Mouse (Mus musculus): ENCODE data around the gene Rnf135. TPM values are rescaled to one million over a fixed set of nuclear protein-coding genes. Genes with fewer than 3 reads are reported as not detected.

Rnf135 gene
- polyA plus RNA-seq, 1 experiment from 2014 or later: 10.1 TPM

GRCm38 (mm10) chr11:80155961-80156360 lies 27.7 kb upstream of the Rnf135 start:
- Histone ChIP-seq H3K4me2 (ENCODE audit: low read depth, low read length) (no peak overlapping the region), H3K27ac (ENCODE audit: low read length) (no peak overlapping the region), H3K9me3 (ENCODE audit: control insufficient read depth, low read length) (no peaks in the 10 kb centered on the region), H3K4me3 (ENCODE audit: low read length) (no peak overlapping the region), H3K27me3 (ENCODE audit: control insufficient read depth, insufficient read depth, low read depth, low read length) (peaks cover 27% of the 10 kb centered on the region), H3K4me1 (replicated peaks; ENCODE audit: control insufficient read depth, insufficient read depth, low read length) (0 out of 2 replicates have a peak, but pooled peaks cover 2% of the 10 kb centered on the region), H3K9ac (ENCODE audit: low read length) (no peak overlapping the region), H3K36me3 (ENCODE audit: control insufficient read depth, insufficient read depth, low read length) (no peaks in the 10 kb centered on the region)
- ATAC-seq (ENCODE audit: low read depth): no peak
- WGBS: 74% methylated on average over 4 of the region's 4 CpGs

GRCm38 (mm10) chr11:80156841-80157240 lies 26.8 kb upstream of the Rnf135 start:
- Histone ChIP-seq H3K27me3 (ENCODE audit: control insufficient read depth, insufficient read depth, low read depth, low read length) (peaks cover 27% of the 10 kb centered on the region), H3K4me1 (replicated peaks; ENCODE audit: control insufficient read depth, insufficient read depth, low read length) (0 out of 2 replicates have a peak, but pooled peaks cover 2% of the 10 kb centered on the region), H3K4me3 (ENCODE audit: low read length) (no peak overlapping the region), H3K4me2 (ENCODE audit: low read depth, low read length) (no peak overlapping the region), H3K9me3 (ENCODE audit: control insufficient read depth, low read length) (no peaks in the 10 kb centered on the region), H3K9ac (ENCODE audit: low read length) (no peak overlapping the region), H3K27ac (ENCODE audit: low read length) (no peak overlapping the region), H3K36me3 (ENCODE audit: control insufficient read depth, insufficient read depth, low read length) (no peaks in the 10 kb centered on the region)
- ATAC-seq (ENCODE audit: low read depth): no peak
- 73% methylated on average over 4 of the region's 4 CpGs for WGBS

GRCm38 (mm10) chr11:80159018-80159417 lies 24.6 kb upstream of the Rnf135 start:
- Histone ChIP-seq H3K27ac (ENCODE audit: low read length) (no peak overlapping the region), H3K36me3 (ENCODE audit: control insufficient read depth, insufficient read depth, low read length) (no peaks in the 10 kb centered on the region), H3K4me2 (ENCODE audit: low read depth, low read length) (no peak overlapping the region), H3K4me3 (ENCODE audit: low read length) (no peak overlapping the region), H3K9me3 (ENCODE audit: control insufficient read depth, low read length) (no peaks in the 10 kb centered on the region), H3K9ac (ENCODE audit: low read length) (no peak overlapping the region), H3K4me1 (replicated peaks; ENCODE audit: control insufficient read depth, insufficient read depth, low read length) (no peaks in the 10 kb centered on the region), H3K27me3 (ENCODE audit: control insufficient read depth, insufficient read depth, low read depth, low read length) (peaks cover 19% of the 10 kb centered on the region)
- ATAC-seq (ENCODE audit: low read depth): no peak
- WGBS: 70% methylated on average over 7 of the region's 7 CpGs

- no peaks in the 10 kb centered on the region for H3K4me1 ChIP-seq (replicated peaks; ENCODE audit: control insufficient read depth, insufficient read depth, low read length)
- no peak overlapping the region for H3K4me3 ChIP-seq (ENCODE audit: low read length)
- WGBS: 69% methylated on average over 4 of the region's 4 CpGs
- peaks cover under 1% of the 10 kb centered on the region; the same call in 1 of the 2 replicates for H3K27me3 ChIP-seq (ENCODE audit: control insufficient read depth, insufficient read depth, low read depth, low read length)
- no peak overlapping the region for H3K9ac ChIP-seq (ENCODE audit: low read length)
- no peaks in the 10 kb centered on the region for H3K9me3 ChIP-seq (ENCODE audit: control insufficient read depth, low read length)
- no peak overlapping the region for H3K4me2 ChIP-seq (ENCODE audit: low read depth, low read length)
- no peak overlapping the region for H3K27ac ChIP-seq (ENCODE audit: low read length)
- H3K36me3 ChIP-seq (ENCODE audit: control insufficient read depth, insufficient read depth, low read length): no peaks in the 10 kb centered on the region
- no peak for ATAC-seq (ENCODE audit: low read depth)
These were observed 22.6 kb upstream of the Rnf135 start for GRCm38 (mm10) chr11:80161041-80161440.

- no peak overlapping the region for H3K9ac ChIP-seq (ENCODE audit: low read length)
- WGBS: 70% methylated on average over 7 of the region's 7 CpGs
- H3K36me3 ChIP-seq (ENCODE audit: control insufficient read depth, insufficient read depth, low read length): no peaks in the 10 kb centered on the region
- H3K4me1 ChIP-seq (replicated peaks; ENCODE audit: control insufficient read depth, insufficient read depth, low read length): no peaks in the 10 kb centered on the region
- H3K4me2 ChIP-seq (ENCODE audit: low read depth, low read length): no peak overlapping the region
- ATAC-seq (ENCODE audit: low read depth): no peak
- no peaks in the 10 kb centered on the region for H3K9me3 ChIP-seq (ENCODE audit: control insufficient read depth, low read length)
- H3K4me3 ChIP-seq (ENCODE audit: low read length): no peak overlapping the region
- no peak overlapping the region for H3K27ac ChIP-seq (ENCODE audit: low read length)
- H3K27me3 ChIP-seq (ENCODE audit: control insufficient read depth, insufficient read depth, low read depth, low read length): no peaks in the 10 kb centered on the region
These were observed 20.1 kb upstream of the Rnf135 start for GRCm38 (mm10) chr11:80163362-80164116.

GRCm38 (mm10) chr11:80164224-80164623 lies 19.4 kb upstream of the Rnf135 start:
- WGBS: 64% methylated on average over 2 of the region's 2 CpGs
- Histone ChIP-seq H3K4me1 (replicated peaks; ENCODE audit: control insufficient read depth, insufficient read depth, low read length) (no peaks in the 10 kb centered on the region), H3K36me3 (ENCODE audit: control insufficient read depth, insufficient read depth, low read length) (no peaks in the 10 kb centered on the region), H3K9ac (ENCODE audit: low read length) (no peak overlapping the region), H3K27me3 (ENCODE audit: control insufficient read depth, insufficient read depth, low read depth, low read length) (no peaks in the 10 kb centered on the region), H3K27ac (ENCODE audit: low read length) (no peak overlapping the region), H3K4me3 (ENCODE audit: low read length) (no peak overlapping the region), H3K9me3 (ENCODE audit: control insufficient read depth, low read length) (no peaks in the 10 kb centered on the region), H3K4me2 (ENCODE audit: low read depth, low read length) (no peak overlapping the region)
- no peak for ATAC-seq (ENCODE audit: low read depth)

GRCm38 (mm10) chr11:80168121-80168520 lies 15.5 kb upstream of the Rnf135 start:
- no peaks in the 10 kb centered on the region for H3K4me1 ChIP-seq (replicated peaks; ENCODE audit: control insufficient read depth, insufficient read depth, low read length)
- no peak overlapping the region for H3K9ac ChIP-seq (ENCODE audit: low read length)
- no peaks in the 10 kb centered on the region for H3K9me3 ChIP-seq (ENCODE audit: control insufficient read depth, low read length)
- WGBS: 86% methylated on average over 9 of the region's 9 CpGs
- H3K27me3 ChIP-seq (ENCODE audit: control insufficient read depth, insufficient read depth, low read depth, low read length): no peaks in the 10 kb centered on the region
- no peak for ATAC-seq (ENCODE audit: low read depth)
- no peak overlapping the region for H3K4me2 ChIP-seq (ENCODE audit: low read depth, low read length)
- H3K36me3 ChIP-seq (ENCODE audit: control insufficient read depth, insufficient read depth, low read length): no peaks in the 10 kb centered on the region
- H3K4me3 ChIP-seq (ENCODE audit: low read length): no peak overlapping the region
- no peak overlapping the region for H3K27ac ChIP-seq (ENCODE audit: low read length)

- Histone ChIP-seq H3K36me3 (ENCODE audit: control insufficient read depth, insufficient read depth, low read length) (no peaks in the 10 kb centered on the region), H3K4me2 (ENCODE audit: low read depth, low read length) (no peak overlapping the region), H3K4me3 (ENCODE audit: low read length) (no peak overlapping the region), H3K27ac (ENCODE audit: low read length) (no peak overlapping the region), H3K4me1 (replicated peaks; ENCODE audit: control insufficient read depth, insufficient read depth, low read length) (no peaks in the 10 kb centered on the region), H3K27me3 (ENCODE audit: control insufficient read depth, insufficient read depth, low read depth, low read length) (no peaks in the 10 kb centered on the region), H3K9me3 (ENCODE audit: control insufficient read depth, low read length) (no peaks in the 10 kb centered on the region), H3K9ac (ENCODE audit: low read length) (no peak overlapping the region)
- no peak for ATAC-seq (ENCODE audit: low read depth)
- WGBS: 62% methylated on average over 4 of the region's 4 CpGs
These were observed 14.9 kb upstream of the Rnf135 start for GRCm38 (mm10) chr11:80168611-80169249.

GRCm38 (mm10) chr11:80169629-80170028 lies 14.0 kb upstream of the Rnf135 start:
- no peaks in the 10 kb centered on the region for H3K36me3 ChIP-seq (ENCODE audit: control insufficient read depth, insufficient read depth, low read length)
- H3K4me1 ChIP-seq (replicated peaks; ENCODE audit: control insufficient read depth, insufficient read depth, low read length): no peaks in the 10 kb centered on the region
- WGBS: 88% methylated on average over 3 of the region's 3 CpGs
- H3K9ac ChIP-seq (ENCODE audit: low read length): no peak overlapping the region
- no peaks in the 10 kb centered on the region for H3K27me3 ChIP-seq (ENCODE audit: control insufficient read depth, insufficient read depth, low read depth, low read length)
- no peak overlapping the region for H3K27ac ChIP-seq (ENCODE audit: low read length)
- H3K4me3 ChIP-seq (ENCODE audit: low read length): no peak overlapping the region
- H3K9me3 ChIP-seq (ENCODE audit: control insufficient read depth, low read length): no peaks in the 10 kb centered on the region
- H3K4me2 ChIP-seq (ENCODE audit: low read depth, low read length): no peak overlapping the region
- ATAC-seq (ENCODE audit: low read depth): no peak
